Mouse (Mus musculus): ENCODE results near the gene Srrm4.

GRCm38 (mm10) chr5:116518047-116518446 is 73.6 kb downstream of the Srrm4 start:
- TF ChIP-seq ZNF384 (IDR thresholded peaks at IDR 0.05; ENCODE audit: low read depth, low read length) (no peak), ZC3H11A (IDR thresholded peaks at IDR 0.05; ENCODE audit: borderline replicate concordance, low read depth, low read length) (no peak), CHD2 (IDR thresholded peaks at IDR 0.05; ENCODE audit: low read depth, low read length) (no peak), MAFK (IDR thresholded peaks at IDR 0.05; ENCODE audit: insufficient read depth, low read depth, low read length) (no peak), HCFC1 (IDR thresholded peaks at IDR 0.05; ENCODE audit: borderline replicate concordance, insufficient read depth, low read length) (no peak)
